ENCODE assay signal across 9 mouse cellular contexts in the genomic region with DNA sequence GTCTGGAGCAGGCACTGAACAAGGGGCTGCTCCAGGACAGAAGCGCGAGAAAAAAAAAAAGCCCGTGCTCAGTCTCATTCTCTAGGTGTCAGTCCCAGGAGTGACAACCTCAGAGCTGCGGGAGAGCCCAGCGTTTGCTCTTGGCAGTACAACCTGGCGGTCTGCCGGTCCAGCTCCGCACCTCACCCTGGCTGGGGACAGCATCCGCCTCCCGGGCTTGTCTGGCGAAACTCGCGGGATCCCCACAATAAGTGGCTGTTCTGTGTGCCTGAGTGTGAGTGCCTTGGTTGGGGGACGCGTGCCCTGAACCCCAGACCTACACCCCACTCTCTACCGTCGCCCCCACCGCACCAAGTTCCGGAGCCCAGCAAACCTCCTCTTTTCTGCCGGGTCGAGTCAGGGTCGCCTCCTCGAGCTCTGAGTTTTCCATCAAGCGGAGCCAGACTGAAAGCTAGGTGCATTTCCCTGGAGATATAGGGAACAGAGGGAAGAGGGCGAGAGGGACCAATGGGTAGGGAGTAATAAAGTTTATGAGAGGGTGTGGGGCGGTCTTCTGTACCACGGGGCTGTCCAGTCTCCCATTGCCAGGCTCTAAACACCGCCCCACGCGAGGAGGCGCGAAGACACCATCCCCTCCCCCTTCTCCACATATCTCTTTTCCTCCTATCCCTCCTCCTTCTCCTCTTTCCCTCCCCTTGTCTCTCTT. TPM values are rescaled to one million over a fixed set of nuclear protein-coding genes. Genes with fewer than 3 reads are reported as not detected.
A peak's percentile ranks its signal among the peaks of the same experiment; 100 is the strongest.
DNase-seq lines count a peak whose midpoint lies in the region; ATAC-seq and TF ChIP-seq lines count a peak whose summit lies in the region.
"Had no signal": no experiment of that assay in that cellular context is flagged by ENCODE, and none has a peak within 500 bp of the region (broad histone marks: within the 10 kb centered on the region; RNA-seq: fewer than 3 reads in every experiment).

No protein-coding gene starts in this region.

- no peak overlapping the region for H3K27ac ChIP-seq in heart, postnatal 0 days (ENCODE audit: low read depth)
- no peak overlapping the region for H3K27ac ChIP-seq in ES-E14 (ENCODE audit: insufficient read depth, low read depth, low read length, poor library complexity, severe bottlenecking)
- no peak overlapping the region for H3K27ac ChIP-seq in hindbrain, embryonic 12.5 days
- H3K27ac ChIP-seq in midbrain, embryonic 12.5 days (replicated peaks) = no peak overlapping the region

- peak overlapping the region; percentile 46 for H3K4me3 ChIP-seq in heart, postnatal 0 days (ENCODE audit: low read depth, low read length)
- peak overlapping the region; percentile 43 to 49 for H3K4me3 ChIP-seq in ES-E14 (ENCODE audit: insufficient read depth in 1 of 2, low read depth in 1 of 2, low read length in 2 of 2, poor library complexity in 1 of 2, severe bottlenecking in 1 of 2)
- peak overlapping the region; percentile 37 for H3K4me3 ChIP-seq in hindbrain, embryonic 12.5 days
- H3K4me3 ChIP-seq in midbrain, embryonic 12.5 days = peak overlapping the region; percentile 46

- WGBS in heart, postnatal 0 days = under 1% methylated on average over 32 of the region's 32 CpGs
- under 1% methylated on average over 32 of the region's 32 CpGs for WGBS in hindbrain, embryonic 12.5 days
- 1% methylated on average over 32 of the region's 32 CpGs for WGBS in midbrain, embryonic 12.5 days

- in situ Hi-C loops in ES-E14 (cut with MboI; ENCODE audit: low sequenced_read_pairs in 2 of 2, unreplicated experiment in 2 of 2) = loop anchor here (5.0 to 25.0 kb wide), 5 partner anchors 638 to 1477 kb away; a partner anchor contains a TSS

- H3K4me2 ChIP-seq in heart, postnatal 0 days (ENCODE audit: low read depth, low read length) = peak overlapping the region; percentile 62
- H3K4me2 ChIP-seq in hindbrain, embryonic 12.5 days (replicated peaks) = peak overlapping the region; percentile 61
- H3K4me2 ChIP-seq in midbrain, embryonic 12.5 days (replicated peaks) = peak overlapping the region; percentile 76

- no peak for TF ChIP-seq CTCF in heart, postnatal 0 days (IDR thresholded peaks at IDR 0.05; ENCODE audit: low read depth)

- intact Hi-C loops in heart, postnatal 25 days (cut with DNase I) = no loop called here

- peak; percentile 19; the same call in 1 of the 2 replicates for ATAC-seq in heart, postnatal 0 days (ENCODE audit: insufficient read depth, low read depth)
- peak; percentile 62 for ATAC-seq in hindbrain, embryonic 12.5 days (ENCODE audit: low FRiP score)
- ATAC-seq in midbrain, embryonic 12.5 days (ENCODE audit: low FRiP score, low read depth) = peak; percentile 57

- no peak overlapping the region for H3K9ac ChIP-seq in heart, postnatal 0 days (replicated peaks; ENCODE audit: low read depth, low read length)
- no peak overlapping the region for H3K9ac ChIP-seq in ES-E14 (ENCODE audit: insufficient read depth, low read depth, low read length, poor library complexity, severe bottlenecking)
- H3K9ac ChIP-seq in hindbrain, embryonic 12.5 days = no peak overlapping the region
- peak overlapping the region; percentile 44; the same call in 1 of the 2 replicates for H3K9ac ChIP-seq in midbrain, embryonic 12.5 days (replicated peaks)

- H3K27me3 ChIP-seq in heart, postnatal 0 days (ENCODE audit: control insufficient read depth, insufficient read depth, low read length) = peaks cover 100% of the 10 kb centered on the region
- H3K27me3 ChIP-seq in hindbrain, embryonic 12.5 days = peaks cover 99% of the 10 kb centered on the region
- peaks cover 100% of the 10 kb centered on the region for H3K27me3 ChIP-seq in midbrain, embryonic 12.5 days

- no peak for TF ChIP-seq EP300 in heart, postnatal 0 days (IDR thresholded peaks at IDR 0.05; ENCODE audit: low read depth)

- DNase-seq in heart, postnatal 0 days (ENCODE audit: low spot score) = no peak
- no peak for DNase-seq in heart, postnatal 25 days (ENCODE audit: low spot score)
- no peak for DNase-seq in ES-E14 (ENCODE audit: low read depth, low spot score)
- no peak for DNase-seq in yolk sac, embryonic 10.5 days (ENCODE audit: low spot score)
- no peak for DNase-seq in layer of hippocampus, postnatal 36 days
- no peak for DNase-seq in gastrocnemius, postnatal 25 days

- H3K9me3 ChIP-seq in heart, postnatal 0 days (replicated peaks; ENCODE audit: control insufficient read depth, low read length) = no peaks in the 10 kb centered on the region
- no peaks in the 10 kb centered on the region for H3K9me3 ChIP-seq in ES-E14 (ENCODE audit: control insufficient read depth, insufficient read depth, low read depth, low read length)
- H3K9me3 ChIP-seq in hindbrain, embryonic 12.5 days (replicated peaks) = no peaks in the 10 kb centered on the region
- no peaks in the 10 kb centered on the region for H3K9me3 ChIP-seq in midbrain, embryonic 12.5 days

- H3K36me3 ChIP-seq in heart, postnatal 0 days (replicated peaks; ENCODE audit: control insufficient read depth, insufficient read depth, low read length) = no peaks in the 10 kb centered on the region
- no peaks in the 10 kb centered on the region for H3K36me3 ChIP-seq in ES-E14 (ENCODE audit: control insufficient read depth, insufficient read depth, low read length, poor library complexity, severe bottlenecking)
- H3K36me3 ChIP-seq in hindbrain, embryonic 12.5 days = no peaks in the 10 kb centered on the region
- H3K36me3 ChIP-seq in midbrain, embryonic 12.5 days = no peaks in the 10 kb centered on the region

- peaks cover 9% of the 10 kb centered on the region for H3K4me1 ChIP-seq in heart, postnatal 0 days (ENCODE audit: control insufficient read depth, insufficient read depth)
- peaks cover 0 to 2% of the 10 kb centered on the region in 2 experiments; a peak in 1 of 4 replicates for H3K4me1 ChIP-seq in ES-E14 (ENCODE audit: control insufficient read depth in 2 of 2, insufficient read depth in 2 of 2, low read length in 2 of 2, poor library complexity in 1 of 2)
- peaks cover 19% of the 10 kb centered on the region for H3K4me1 ChIP-seq in hindbrain, embryonic 12.5 days
- H3K4me1 ChIP-seq in midbrain, embryonic 12.5 days = peaks cover 21% of the 10 kb centered on the region

TF ChIP-seq in ES-E14, 5 proteins besides CTCF, POLR2A, EP300 and RAD21:
- no peak for TF ChIP-seq ZNF384 (IDR thresholded peaks at IDR 0.05; ENCODE audit: low read depth, low read length)
- TF ChIP-seq HCFC1 (IDR thresholded peaks at IDR 0.05; ENCODE audit: borderline replicate concordance, insufficient read depth, low read length) = no peak
- no peak for TF ChIP-seq CHD2 (IDR thresholded peaks at IDR 0.05; ENCODE audit: low read depth, low read length)
- TF ChIP-seq MAFK (IDR thresholded peaks at IDR 0.05; ENCODE audit: insufficient read depth, low read depth, low read length) = no peak
- no peak for TF ChIP-seq ZC3H11A (IDR thresholded peaks at IDR 0.05; ENCODE audit: borderline replicate concordance, low read depth, low read length)

RNA-seq across cellular contexts. Expression of a gene that starts 0.6 kb away (rescaled TPM):
- total RNA-seq in heart, postnatal 0 days (2014; rRNA removed; ENCODE audit: low replicate concordance) = not detected in 2 replicates
- polyA plus RNA-seq in heart, postnatal 0 days (2015; fragmentation: Nextera tagmentation; extraction: Ambion mirVana) = not detected in 2 replicates
- not detected for total RNA-seq in heart, postnatal 25 days (2021)
- total RNA-seq in ES-E14 (2012; rRNA removed) = 0.69 and 2.1 TPM in 2 replicates
- polyA plus RNA-seq in hindbrain, embryonic 12.5 days (2016; fragmentation: Nextera tagmentation; extraction: Ambion mirVana) = not detected in 2 replicates
- polyA plus RNA-seq in midbrain, embryonic 12.5 days (2016; fragmentation: Nextera tagmentation; extraction: Ambion mirVana) = 0.42 and 0.68 TPM in 2 replicates
- total RNA-seq in layer of hippocampus, postnatal 36 days (2021) = not detected
- not detected for total RNA-seq in gastrocnemius, postnatal 25 days (2021)
- polyA plus RNA-seq: gonadal fat pad, adult 2 months had no signal

RNA-seq across cellular contexts. Expression of a gene that starts 32.3 kb away (rescaled TPM):
- 0.15 and 4.1 TPM in 2 replicates for total RNA-seq in heart, postnatal 0 days (2014; rRNA removed; ENCODE audit: low replicate concordance)
- 0.10 TPM in 1 of 2 replicates, not detected in the other for polyA plus RNA-seq in heart, postnatal 0 days (2015; fragmentation: Nextera tagmentation; extraction: Ambion mirVana)
- not detected for total RNA-seq in heart, postnatal 25 days (2021)
- total RNA-seq in ES-E14 (2012; rRNA removed) = not detected in 2 replicates
- polyA plus RNA-seq in hindbrain, embryonic 12.5 days (2016; fragmentation: Nextera tagmentation; extraction: Ambion mirVana) = 0.23 TPM in 1 of 2 replicates, not detected in the other
- polyA plus RNA-seq in midbrain, embryonic 12.5 days (2016; fragmentation: Nextera tagmentation; extraction: Ambion mirVana) = not detected in 2 replicates
- under 1 TPM in 1 of 2 experiments, not detected in 1; 0.35 TPM for total RNA-seq in layer of hippocampus, postnatal 36 days (2021)
- total RNA-seq in gastrocnemius, postnatal 25 days (2021) = not detected

RNA-seq across cellular contexts. Expression of a gene that starts 32.9 kb away (rescaled TPM):
- 0.11 and 0.19 TPM in 2 replicates for total RNA-seq in heart, postnatal 0 days (2014; rRNA removed; ENCODE audit: low replicate concordance)
- 0.75 and 1.2 TPM in 2 replicates for polyA plus RNA-seq in heart, postnatal 0 days (2015; fragmentation: Nextera tagmentation; extraction: Ambion mirVana)
- total RNA-seq in heart, postnatal 25 days (2021) = 1 to 10 TPM; 1.0 to 1.5 TPM
- total RNA-seq in ES-E14 (2012; rRNA removed) = not detected in 2 replicates
- not detected in 2 replicates for polyA plus RNA-seq in hindbrain, embryonic 12.5 days (2016; fragmentation: Nextera tagmentation; extraction: Ambion mirVana)
- not detected in 2 replicates for polyA plus RNA-seq in midbrain, embryonic 12.5 days (2016; fragmentation: Nextera tagmentation; extraction: Ambion mirVana)
- not detected for total RNA-seq in layer of hippocampus, postnatal 36 days (2021)
- not detected for total RNA-seq in gastrocnemius, postnatal 25 days (2021)
- polyA plus RNA-seq: gonadal fat pad, adult 2 months had no signal

RNA-seq across cellular contexts. Expression of a gene that starts 51.9 kb away (rescaled TPM):
- not detected in 2 replicates for total RNA-seq in heart, postnatal 0 days (2014; rRNA removed; ENCODE audit: low replicate concordance)
- polyA plus RNA-seq in heart, postnatal 0 days (2015; fragmentation: Nextera tagmentation; extraction: Ambion mirVana) = 0.16 TPM in 2 replicates
- not detected for total RNA-seq in heart, postnatal 25 days (2021)
- 0.16 and 0.18 TPM in 2 replicates for total RNA-seq in ES-E14 (2012; rRNA removed)
- 0.13 TPM in 1 of 2 replicates, not detected in the other for polyA plus RNA-seq in hindbrain, embryonic 12.5 days (2016; fragmentation: Nextera tagmentation; extraction: Ambion mirVana)
- 0.30 TPM in 1 of 2 replicates, not detected in the other for polyA plus RNA-seq in midbrain, embryonic 12.5 days (2016; fragmentation: Nextera tagmentation; extraction: Ambion mirVana)
- not detected for total RNA-seq in layer of hippocampus, postnatal 36 days (2021)
- not detected for total RNA-seq in gastrocnemius, postnatal 25 days (2021)

RNA-seq across cellular contexts. Expression of a gene that starts 54.5 kb away (rescaled TPM):
- 1.7 TPM in 1 of 2 replicates, not detected in the other for total RNA-seq in heart, postnatal 0 days (2014; rRNA removed; ENCODE audit: low replicate concordance)
- polyA plus RNA-seq in heart, postnatal 0 days (2015; fragmentation: Nextera tagmentation; extraction: Ambion mirVana) = 0.59 and 0.66 TPM in 2 replicates
- total RNA-seq in heart, postnatal 25 days (2021) = not detected
- total RNA-seq in ES-E14 (2012; rRNA removed) = not detected in 2 replicates
- not detected in 2 replicates for polyA plus RNA-seq in hindbrain, embryonic 12.5 days (2016; fragmentation: Nextera tagmentation; extraction: Ambion mirVana)
- not detected in 2 replicates for polyA plus RNA-seq in midbrain, embryonic 12.5 days (2016; fragmentation: Nextera tagmentation; extraction: Ambion mirVana)
- not detected for total RNA-seq in layer of hippocampus, postnatal 36 days (2021)
- total RNA-seq in gastrocnemius, postnatal 25 days (2021) = not detected
- polyA plus RNA-seq: gonadal fat pad, adult 2 months had no signal
